Mouse (Mus musculus) stomach, embryonic 14.5 days (tissue): ENCODE measurements at regions not wholly inside any gene's neighbourhood (a gene's known extent, or its start where the extent isn't known, plus 50 kb on each side); places are given as distances from the start of the nearest gene placed in this dataset.
A peak's percentile ranks its signal among the peaks of the same experiment; 100 is the strongest.

Experiments
- ATAC-seq: fragments of 200-750 bp; cut with Nextera tagmentation; 2 replicates; pipeline ENCODE4 v1.8.0; 2017; ENCODE audit warnings: low read depth, moderate TSS enrichment; ENCODE audit not compliant: insufficient number of reproducible peaks, insufficient read depth, low FRiP score
- H3K27ac ChIP-seq: fragments of 300-500 bp; sonication (generic); 2 replicates; pipeline ENCODE4 v1.5.1; 2014; ENCODE audit warnings: mild to moderate bottlenecking, low read length, moderate library complexity, mixed read lengths
- H3K27me3 ChIP-seq: fragments of 300-500 bp; sonication (generic); 2 replicates; pipeline ENCODE4 v1.6.1; 2014; ENCODE audit warnings: low read length, control low read depth, mixed read lengths; ENCODE audit not compliant: control insufficient read depth, insufficient read depth
- H3K36me3 ChIP-seq: fragments of 300-500 bp; sonication (generic); 2 replicates; pipeline ENCODE4 v1.6.1; 2014; ENCODE audit warnings: mild to moderate bottlenecking, control low read depth, low read length, moderate library complexity, mixed read lengths; ENCODE audit not compliant: control insufficient read depth, insufficient read depth
- H3K4me1 ChIP-seq: fragments of 300-500 bp; sonication (generic); 2 replicates; pipeline ENCODE4 v1.6.1; 2014; ENCODE audit warnings: low read length, control low read depth, mixed read lengths; ENCODE audit not compliant: control insufficient read depth, insufficient read depth
- H3K4me2 ChIP-seq: fragments of 300-500 bp; sonication (generic); replicated peaks from 2 replicates; pipeline ENCODE4 v1.6.1; 2014; ENCODE audit warnings: low read depth, low read length, control low read depth
- H3K4me3 ChIP-seq: fragments of 300-500 bp; sonication (generic); 2 replicates; pipeline ENCODE4 v1.5.1; 2014; ENCODE audit warnings: low read depth, low read length, control low read depth
- H3K9ac ChIP-seq: fragments of 300-500 bp; sonication (generic); replicated peaks from 2 replicates; pipeline ENCODE4 v1.6.1; 2014; ENCODE audit warnings: low read depth, mild to moderate bottlenecking, control low read depth, low read length, moderate library complexity, mixed read lengths
- H3K9me3 ChIP-seq: fragments of 300-500 bp; sonication (generic); 2 replicates; pipeline ENCODE4 v1.6.1; 2016; ENCODE audit warnings: low read depth, low read length, control low read depth; ENCODE audit not compliant: control insufficient read depth
- WGBS: fragments of 180-500 bp; shearing (Covaris S2); extraction: QIAGEN DNeasy Blood & Tissue Kit; methylation state at CpG from one replicate; pipeline ENCODE4 v1.1.7; 2014; 5-methylcytosine and 5-hydroxymethylcytosine counted together

DNA sequence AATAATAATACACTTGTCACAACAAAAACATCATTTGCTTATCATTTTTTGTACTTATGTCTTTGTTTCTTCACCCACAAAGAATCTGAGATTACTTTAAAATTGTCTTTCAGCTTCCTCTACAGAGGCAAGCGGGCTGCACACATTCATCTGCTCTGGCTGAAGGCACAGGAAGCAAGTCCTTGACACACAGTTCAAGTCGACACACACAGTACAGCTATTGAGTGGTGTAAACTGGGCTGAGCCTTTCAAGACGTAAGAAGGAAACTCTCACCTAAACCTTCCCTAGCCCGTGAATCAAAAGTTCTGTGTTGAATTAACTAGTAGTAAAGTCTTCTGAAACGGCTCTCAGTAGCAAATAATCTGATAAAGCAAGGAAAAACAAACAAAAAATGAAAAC, 250.5 kb upstream of the Gpc5 start:
- H3K9ac ChIP-seq: no peak overlapping the region
- no peak overlapping the region for H3K27ac ChIP-seq
- H3K4me2 ChIP-seq: no peak overlapping the region
- H3K36me3 ChIP-seq: no peaks in the 10 kb centered on the region
- WGBS: 33% methylated on average over 5 of the region's 5 CpGs
- 0 out of 2 replicates have a peak, but pooled peaks cover 3% of the 10 kb centered on the region for H3K4me1 ChIP-seq
- no peaks in the 10 kb centered on the region for H3K27me3 ChIP-seq
- H3K9me3 ChIP-seq: no peaks in the 10 kb centered on the region
- no peak; the same call in 1 of the 2 replicates for ATAC-seq
- no peak overlapping the region for H3K4me3 ChIP-seq

DNA sequence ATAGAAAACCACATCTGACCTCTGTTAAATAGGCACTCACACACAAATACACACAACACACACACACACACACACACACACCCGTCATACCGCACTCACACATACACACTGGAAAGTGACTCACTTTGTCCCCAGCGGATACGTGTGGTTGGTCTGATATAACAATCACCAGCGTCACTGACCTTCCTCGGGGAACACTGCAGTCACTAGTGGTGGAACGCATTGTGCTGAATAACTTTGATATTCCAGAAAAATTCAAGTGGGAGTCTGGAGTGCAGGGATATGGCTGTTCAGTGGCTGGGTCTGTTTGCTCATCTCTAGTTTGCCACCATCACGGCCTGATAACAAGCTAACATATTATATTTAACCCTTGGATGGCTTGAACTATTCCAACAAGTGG, 249.7 kb upstream of the Gpc5 start:
- no peaks in the 10 kb centered on the region for H3K36me3 ChIP-seq
- no peak for ATAC-seq
- H3K4me2 ChIP-seq: no peak overlapping the region
- no peak overlapping the region for H3K27ac ChIP-seq
- H3K27me3 ChIP-seq: no peaks in the 10 kb centered on the region
- 0 out of 2 replicates have a peak, but pooled peaks cover 3% of the 10 kb centered on the region for H3K4me1 ChIP-seq
- 86% methylated on average over 8 of the region's 8 CpGs for WGBS
- no peak overlapping the region for H3K9ac ChIP-seq
- no peak overlapping the region for H3K4me3 ChIP-seq
- no peaks in the 10 kb centered on the region for H3K9me3 ChIP-seq

DNA sequence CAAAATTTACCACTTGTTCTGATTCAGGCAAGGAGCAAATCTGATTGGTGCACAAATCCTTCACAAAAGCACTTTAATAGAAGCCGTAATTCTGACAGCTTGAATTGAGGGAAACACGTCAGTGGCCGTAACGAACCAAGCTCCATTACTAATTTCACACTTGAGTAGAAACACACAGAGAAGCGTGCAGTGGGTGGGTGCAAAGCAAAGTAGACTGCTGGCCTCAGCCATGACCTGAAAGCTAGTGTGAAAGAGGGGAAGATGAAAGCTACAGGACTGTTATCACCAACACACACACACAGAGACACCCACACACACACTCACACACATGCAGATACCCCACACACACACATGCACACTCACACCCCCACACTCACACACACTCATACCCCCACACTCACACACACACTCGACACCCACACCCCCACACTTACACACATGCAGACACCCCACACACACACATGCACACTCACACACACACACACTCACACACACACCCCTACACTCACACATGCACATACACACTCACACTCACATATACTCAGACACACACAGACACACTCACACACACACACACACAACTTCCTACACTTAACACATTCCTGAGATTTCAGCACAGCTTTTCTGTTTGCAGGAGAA, 248.8 kb upstream of the Gpc5 start:
- Histone ChIP-seq H3K4me1 (0 out of 2 replicates have a peak, but pooled peaks cover 3% of the 10 kb centered on the region), H3K36me3 (no peaks in the 10 kb centered on the region), H3K4me3 (no peak overlapping the region), H3K9ac (no peak overlapping the region), H3K27me3 (no peaks in the 10 kb centered on the region), H3K27ac (no peak overlapping the region), H3K9me3 (no peaks in the 10 kb centered on the region), H3K4me2 (no peak overlapping the region)
- WGBS: 94% methylated on average over 6 of the region's 6 CpGs
- no peak for ATAC-seq

DNA sequence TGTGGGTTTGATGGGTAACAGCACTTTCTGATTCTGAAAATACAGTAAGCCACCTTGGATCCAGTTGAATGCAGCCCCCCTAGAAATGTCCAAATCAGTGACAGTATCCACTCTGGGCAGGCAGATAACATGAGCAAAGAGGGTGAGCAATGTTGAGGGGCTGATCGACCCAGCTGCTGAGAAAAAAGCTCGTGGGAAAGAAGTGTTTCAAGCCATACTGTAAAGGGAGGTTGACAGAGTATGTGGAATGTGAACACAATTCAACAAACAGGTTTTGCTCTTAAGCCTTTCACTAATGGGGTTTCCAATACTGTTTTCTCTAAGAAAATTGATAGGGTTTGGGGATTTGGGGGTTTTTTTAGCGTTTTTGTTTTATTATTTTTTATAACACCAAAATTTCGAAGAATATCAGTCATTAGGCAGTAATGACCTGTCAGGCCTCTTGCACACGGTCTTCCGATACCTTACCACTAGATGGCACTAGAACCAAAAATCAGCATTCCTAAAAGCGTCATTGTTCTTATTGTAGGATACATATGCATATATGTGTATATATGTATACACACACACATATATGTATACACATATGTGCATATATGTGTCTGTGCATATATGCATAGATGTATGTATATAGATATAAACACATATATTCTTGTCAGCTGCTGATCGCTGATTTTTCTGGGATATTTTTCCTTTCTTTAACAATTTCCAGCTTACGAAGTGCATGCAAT, 237.5 kb upstream of the Gpc5 start:
- WGBS: 23% methylated on average over 9 of the region's 9 CpGs
- H3K4me1 ChIP-seq: peaks cover 9% of the 10 kb centered on the region; the same call in 1 of the 2 replicates
- no peak overlapping the region for H3K4me3 ChIP-seq
- H3K4me2 ChIP-seq: no peak overlapping the region
- no peak overlapping the region for H3K9ac ChIP-seq
- no peaks in the 10 kb centered on the region for H3K9me3 ChIP-seq
- no peaks in the 10 kb centered on the region for H3K27me3 ChIP-seq
- peak; percentile 39; the same call in 1 of the 2 replicates for ATAC-seq
- H3K27ac ChIP-seq: no peak overlapping the region
- H3K36me3 ChIP-seq: no peaks in the 10 kb centered on the region

DNA sequence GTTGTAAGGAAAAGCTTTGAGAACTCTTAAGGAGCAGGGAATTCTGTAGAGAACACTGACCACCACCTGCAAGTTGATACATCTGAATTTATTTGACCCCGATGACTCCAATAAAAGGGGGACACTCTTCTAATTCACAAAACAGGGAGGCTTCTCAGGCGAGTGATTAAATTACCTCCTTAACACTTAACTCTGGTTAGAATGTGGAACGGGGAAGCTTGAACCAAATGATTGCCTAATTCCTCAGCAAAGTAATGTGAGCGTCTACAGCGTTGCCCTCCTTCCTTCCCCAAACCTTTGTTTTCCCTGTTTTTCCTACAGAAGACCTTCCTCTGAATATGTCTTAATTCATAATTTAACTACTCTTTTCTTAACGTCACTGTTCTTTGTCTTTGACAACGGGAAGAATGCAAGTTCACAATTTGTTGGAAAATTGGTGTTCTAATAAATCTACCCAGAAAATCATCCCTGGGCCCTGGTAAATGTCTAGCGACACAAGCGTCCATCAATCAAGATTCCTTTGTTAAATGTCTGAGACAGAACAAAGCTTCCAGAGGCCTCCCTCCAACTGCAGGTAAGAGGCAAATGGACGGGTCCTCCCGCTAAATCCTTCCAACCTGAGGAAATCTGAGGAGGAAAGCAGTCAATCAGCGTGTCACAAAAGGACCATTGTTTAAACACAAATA, 236.8 kb upstream of the Gpc5 start:
- Histone ChIP-seq H3K9me3 (no peaks in the 10 kb centered on the region), H3K9ac (no peak overlapping the region), H3K27me3 (no peaks in the 10 kb centered on the region), H3K27ac (no peak overlapping the region), H3K4me2 (no peak overlapping the region), H3K4me1 (peaks cover 9% of the 10 kb centered on the region; the same call in 1 of the 2 replicates), H3K4me3 (no peak overlapping the region), H3K36me3 (no peaks in the 10 kb centered on the region)
- 32% methylated on average over 12 of the region's 12 CpGs for WGBS
- ATAC-seq: no peak

DNA sequence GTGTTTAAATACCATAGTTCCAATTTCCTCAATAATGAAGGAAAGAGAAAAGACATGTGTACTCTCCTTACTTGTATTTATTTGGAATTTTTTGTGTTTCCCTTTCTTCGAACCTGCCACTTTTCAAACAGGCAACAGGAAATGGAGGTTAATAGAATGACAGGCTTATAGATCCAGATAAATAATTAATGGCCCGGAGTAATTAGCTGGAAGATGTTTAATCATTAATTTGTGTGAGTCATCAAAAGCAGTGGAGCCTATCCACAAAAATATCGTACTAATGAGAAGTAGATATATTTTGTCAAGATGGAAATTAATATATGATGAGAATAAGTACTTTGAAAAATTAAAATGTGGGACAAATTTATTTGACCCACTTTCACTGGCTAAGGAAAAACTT, 236.3 kb upstream of the Gpc5 start:
- no peak for ATAC-seq
- WGBS: 43% methylated on average over 3 of the region's 3 CpGs
- H3K9ac ChIP-seq: no peak overlapping the region
- no peaks in the 10 kb centered on the region for H3K27me3 ChIP-seq
- H3K9me3 ChIP-seq: no peaks in the 10 kb centered on the region
- H3K27ac ChIP-seq: no peak overlapping the region
- H3K4me1 ChIP-seq: peaks cover 9% of the 10 kb centered on the region; the same call in 1 of the 2 replicates
- no peaks in the 10 kb centered on the region for H3K36me3 ChIP-seq
- H3K4me3 ChIP-seq: no peak overlapping the region
- H3K4me2 ChIP-seq: no peak overlapping the region

DNA sequence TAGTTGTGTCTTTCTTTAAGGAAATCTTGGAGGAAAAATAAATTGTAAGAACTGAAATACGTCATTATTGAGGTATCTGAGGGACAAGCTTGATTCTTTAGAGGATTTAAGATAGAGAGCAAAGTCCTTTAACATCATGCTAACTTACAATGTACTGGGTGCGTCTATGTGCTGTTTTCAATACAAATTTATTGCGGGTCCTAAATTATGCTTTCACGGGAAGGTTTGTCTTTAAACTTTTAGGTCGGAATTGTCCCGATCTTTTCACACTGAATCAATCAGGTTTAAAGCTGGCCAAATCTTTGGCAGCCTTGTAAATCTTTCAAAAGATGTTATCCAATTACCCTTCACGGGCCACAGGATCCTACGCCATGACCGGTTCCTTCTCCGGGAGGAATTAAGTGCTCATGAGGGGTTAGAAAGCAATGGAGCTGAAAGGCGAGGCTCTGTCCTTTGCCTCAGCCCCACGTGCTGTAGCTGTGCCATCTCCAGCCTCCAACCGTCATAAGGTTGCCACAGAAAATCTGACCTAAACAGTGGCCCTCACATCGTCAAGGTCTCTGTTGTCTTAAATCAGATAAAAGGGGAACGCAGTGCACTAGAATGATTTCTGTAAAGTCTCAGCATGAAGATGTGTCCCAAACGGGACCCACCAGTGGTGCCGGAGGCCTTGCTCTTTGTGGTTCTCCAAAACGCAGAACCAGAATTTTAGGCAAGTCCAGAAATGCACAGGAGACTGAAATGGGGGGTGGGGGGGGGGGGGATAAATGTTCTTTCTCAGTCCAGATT, 235.6 kb upstream of the Gpc5 start:
- Histone ChIP-seq H3K9ac (no peak overlapping the region), H3K4me1 (peaks cover 9% of the 10 kb centered on the region; the same call in 1 of the 2 replicates), H3K9me3 (no peaks in the 10 kb centered on the region), H3K36me3 (no peaks in the 10 kb centered on the region), H3K27ac (no peak overlapping the region), H3K27me3 (no peaks in the 10 kb centered on the region), H3K4me2 (no peak overlapping the region), H3K4me3 (no peak overlapping the region)
- no peak for ATAC-seq
- WGBS: 41% methylated on average over 18 of the region's 18 CpGs

DNA sequence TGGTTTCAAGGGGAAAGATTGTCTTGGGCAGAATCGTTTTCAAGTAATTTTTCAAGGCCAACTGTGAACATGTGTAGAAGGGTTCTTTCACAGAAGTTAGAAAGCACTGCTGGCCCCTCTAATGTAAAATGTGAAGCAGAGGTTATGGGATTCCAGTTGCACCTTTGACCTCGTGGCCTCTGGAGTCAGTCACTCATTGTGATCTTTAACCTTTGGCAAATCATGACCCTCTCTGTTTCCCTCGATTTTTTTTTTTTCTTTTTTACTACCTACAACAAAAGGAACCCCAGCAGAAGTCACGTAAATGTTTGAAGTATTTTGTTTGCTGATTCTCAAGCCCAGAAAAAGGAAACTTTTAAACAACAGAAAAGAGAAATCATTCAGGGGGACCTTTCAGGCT, 234.8 kb upstream of the Gpc5 start:
- H3K4me3 ChIP-seq: no peak overlapping the region
- no peak overlapping the region for H3K9ac ChIP-seq
- WGBS: 16% methylated on average over 4 of the region's 4 CpGs
- H3K4me2 ChIP-seq: no peak overlapping the region
- peaks cover 9% of the 10 kb centered on the region; the same call in 1 of the 2 replicates for H3K4me1 ChIP-seq
- no peaks in the 10 kb centered on the region for H3K9me3 ChIP-seq
- H3K27me3 ChIP-seq: no peaks in the 10 kb centered on the region
- no peak overlapping the region for H3K27ac ChIP-seq
- ATAC-seq: no peak
- no peaks in the 10 kb centered on the region for H3K36me3 ChIP-seq
